Mouse (Mus musculus): ENCODE results near the gene Olfr1393. TPM values are rescaled to one million over a fixed set of nuclear protein-coding genes. Genes with fewer than 3 reads are reported as not detected.

Olfr1393 gene
- total RNA-seq (2017): 2.0 TPM in 1 of 3 replicates, not detected in the others

DNA sequence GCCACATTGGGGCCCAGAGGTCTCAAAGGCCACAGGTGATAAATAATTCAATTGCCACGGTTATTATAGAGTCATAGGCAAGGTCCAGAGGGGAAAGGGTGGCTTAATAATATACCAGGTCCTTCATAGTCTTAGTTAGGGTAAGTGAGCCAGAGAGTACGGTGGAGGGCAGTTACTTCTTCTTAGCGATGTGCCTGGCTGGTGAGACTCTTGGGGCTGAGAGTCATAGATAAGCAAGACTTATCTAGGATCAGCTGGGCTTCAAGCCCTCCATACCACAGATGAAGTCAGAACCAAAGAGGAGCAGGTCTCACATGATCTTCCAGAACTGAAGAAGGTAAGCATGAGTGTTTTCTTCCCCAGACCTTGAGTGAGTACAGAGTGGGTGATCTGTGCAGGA, at the start of gene Olfr1393:
Olfr1393 (plus strand) TSS at position 83 of the 400 bp plus-strand sequence.
- ATAC-seq (replicated peaks; ENCODE audit: insufficient number of reproducible peaks, low FRiP score, low TSS enrichment, poor library complexity, severe bottlenecking): no peak

DNA sequence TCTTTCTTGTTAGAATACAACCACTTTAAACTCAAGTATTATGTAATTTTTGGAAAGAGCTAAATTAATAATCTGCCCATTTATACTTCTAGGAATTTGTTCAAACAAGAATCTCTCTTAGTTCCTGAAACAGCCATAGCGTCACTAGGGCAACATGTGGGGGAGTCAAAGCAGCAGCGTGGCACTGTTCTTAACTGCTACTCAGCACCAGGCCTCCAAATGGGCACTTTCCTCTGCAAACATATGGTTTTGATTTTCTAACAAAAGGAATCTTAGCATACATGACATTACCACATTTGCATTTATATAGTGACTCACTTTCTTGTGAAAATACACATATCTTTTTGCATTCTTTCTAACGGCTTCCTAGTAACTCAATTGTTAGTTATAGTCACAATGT, 45.3 kb upstream of the Olfr1393 start:
- no peak for ATAC-seq (replicated peaks; ENCODE audit: insufficient number of reproducible peaks, low FRiP score, low TSS enrichment, poor library complexity, severe bottlenecking)

DNA sequence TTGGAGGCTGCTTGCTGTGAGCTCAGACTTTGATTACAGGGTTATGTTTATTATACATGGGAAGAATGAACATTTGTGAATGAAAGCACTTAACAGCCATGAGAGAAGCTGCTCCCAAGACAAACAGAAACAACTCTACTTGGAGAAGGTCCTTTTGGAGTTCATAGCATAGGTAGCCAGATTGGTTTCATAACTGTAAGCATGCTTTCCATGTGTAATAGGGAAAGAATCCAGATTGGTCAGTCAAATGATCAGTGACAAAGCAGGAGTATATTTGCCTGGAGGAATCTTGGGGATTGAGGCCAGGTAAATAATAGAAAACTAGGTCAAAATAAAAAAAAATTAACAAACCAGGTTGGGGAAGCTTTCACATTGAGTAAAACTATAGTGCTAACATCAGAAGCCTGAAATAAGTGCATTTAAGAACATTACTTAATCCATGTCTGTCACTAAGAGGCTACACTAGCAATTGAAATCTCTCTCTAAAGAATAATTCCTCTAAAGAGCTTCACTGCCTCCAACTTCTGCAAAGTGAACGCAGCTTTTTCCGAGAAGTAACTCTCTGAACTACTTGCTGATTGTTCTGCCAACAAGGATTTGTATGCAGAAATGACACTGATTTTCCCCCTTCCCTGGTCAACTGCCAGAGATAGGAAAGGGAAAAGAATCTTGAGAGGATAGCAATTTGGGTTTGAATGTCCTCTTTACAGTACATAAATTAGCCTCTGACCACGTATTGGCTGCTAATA, 42.5 kb upstream of the Olfr1393 start:
- ATAC-seq (replicated peaks; ENCODE audit: insufficient number of reproducible peaks, low FRiP score, low TSS enrichment, poor library complexity, severe bottlenecking): no peak

DNA sequence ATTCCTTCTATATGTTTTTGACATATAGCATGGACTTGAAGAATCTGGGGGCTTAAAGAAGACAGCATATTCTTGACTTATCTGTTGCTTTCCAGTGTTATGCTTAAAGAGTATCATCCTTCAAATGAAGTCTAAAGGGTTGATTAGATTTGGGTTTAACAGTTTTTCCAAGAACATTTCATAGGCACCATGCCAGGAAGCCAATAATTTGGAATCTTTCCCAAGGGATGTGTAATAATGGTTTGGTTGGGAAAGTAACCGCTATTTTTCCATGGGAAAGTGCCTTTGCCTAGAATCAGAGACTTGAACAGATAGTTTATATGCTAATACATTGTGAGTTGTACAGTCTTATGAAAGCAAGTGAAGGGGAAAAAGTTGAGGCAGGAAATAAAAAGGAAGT, 41.2 kb upstream of the Olfr1393 start:
- ATAC-seq (replicated peaks; ENCODE audit: insufficient number of reproducible peaks, low FRiP score, low TSS enrichment, poor library complexity, severe bottlenecking): no peak

DNA sequence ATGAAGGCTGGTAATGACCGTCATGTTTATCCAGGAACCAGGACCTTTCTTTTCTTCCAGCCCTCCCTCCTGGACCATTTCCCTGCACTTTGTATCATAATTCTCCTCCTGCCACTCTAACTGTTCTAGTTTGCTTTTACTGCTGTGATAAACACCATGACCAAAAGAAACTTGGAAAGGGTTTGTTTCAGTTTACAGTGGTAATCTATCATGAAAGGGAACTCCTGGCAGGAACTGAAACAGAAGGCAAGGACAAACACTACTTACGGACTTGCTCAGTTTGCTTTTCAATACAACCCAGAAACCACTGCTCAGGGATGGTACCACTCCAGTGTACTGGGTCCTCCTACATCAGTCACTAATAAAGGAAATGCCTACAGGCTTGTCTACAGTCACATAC, 40.6 kb upstream of the Olfr1393 start:
- ATAC-seq (replicated peaks; ENCODE audit: insufficient number of reproducible peaks, low FRiP score, low TSS enrichment, poor library complexity, severe bottlenecking): peak; percentile 66; the same call in 1 of the 2 replicates

DNA sequence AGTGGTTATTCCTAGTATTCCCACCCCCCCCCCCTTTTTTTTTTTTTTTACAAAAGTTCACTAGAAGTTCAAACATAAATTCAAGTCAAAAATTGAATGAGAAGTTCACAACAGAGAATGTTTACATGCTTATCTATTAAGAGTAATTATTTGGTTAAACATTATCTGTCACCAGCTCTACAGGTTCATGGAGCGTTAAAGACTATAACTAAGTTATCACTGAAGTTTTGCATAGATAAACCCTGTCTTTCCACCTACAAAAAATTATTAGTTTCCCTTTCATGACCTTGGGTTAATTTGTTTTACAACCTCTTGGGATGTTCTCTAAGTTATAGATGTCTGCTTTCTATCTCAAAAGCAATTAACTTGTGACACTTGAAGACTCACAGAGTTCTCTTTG, 37.8 kb upstream of the Olfr1393 start:
- ATAC-seq (replicated peaks; ENCODE audit: insufficient number of reproducible peaks, low FRiP score, low TSS enrichment, poor library complexity, severe bottlenecking): no peak

DNA sequence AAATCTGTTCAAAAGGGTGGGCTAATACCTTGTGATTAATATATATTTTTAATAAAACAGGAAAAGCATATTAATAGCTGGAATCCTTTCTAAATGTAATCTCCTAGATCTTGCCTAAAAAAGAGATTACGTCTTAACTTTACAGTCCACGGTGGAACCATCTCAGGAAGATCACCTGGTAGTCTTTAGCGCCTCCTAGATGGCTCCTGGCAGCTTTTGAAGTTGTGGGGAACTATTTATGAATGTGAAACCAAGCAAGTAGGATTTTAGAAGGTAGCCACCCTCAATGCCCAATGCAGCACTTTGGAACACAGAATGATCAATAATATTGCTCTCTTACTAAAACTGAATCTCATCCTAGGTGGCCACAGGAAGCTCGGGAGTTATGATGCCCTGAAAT, 37.2 kb upstream of the Olfr1393 start:
- no peak for ATAC-seq (replicated peaks; ENCODE audit: insufficient number of reproducible peaks, low FRiP score, low TSS enrichment, poor library complexity, severe bottlenecking)

DNA sequence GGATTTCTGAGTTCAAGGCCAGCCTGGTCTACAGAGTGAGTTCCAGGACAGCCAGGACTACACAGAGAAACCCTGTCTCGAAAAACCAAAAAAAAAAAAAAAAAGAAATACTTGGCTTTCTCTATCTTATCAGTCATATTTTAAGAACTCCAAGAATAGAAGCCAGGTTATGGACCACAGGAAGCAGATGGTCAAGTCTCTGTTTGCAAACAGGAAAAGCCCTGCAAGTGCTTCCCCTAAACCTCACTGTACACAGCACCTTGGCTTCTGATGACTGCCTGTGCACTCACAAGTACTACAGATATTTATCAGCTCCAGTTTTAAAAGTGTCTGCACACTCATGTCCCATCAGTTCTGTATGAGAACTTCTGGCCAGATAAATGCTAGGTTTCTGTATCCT, 36.6 kb upstream of the Olfr1393 start:
- ATAC-seq (replicated peaks; ENCODE audit: insufficient number of reproducible peaks, low FRiP score, low TSS enrichment, poor library complexity, severe bottlenecking): no peak

DNA sequence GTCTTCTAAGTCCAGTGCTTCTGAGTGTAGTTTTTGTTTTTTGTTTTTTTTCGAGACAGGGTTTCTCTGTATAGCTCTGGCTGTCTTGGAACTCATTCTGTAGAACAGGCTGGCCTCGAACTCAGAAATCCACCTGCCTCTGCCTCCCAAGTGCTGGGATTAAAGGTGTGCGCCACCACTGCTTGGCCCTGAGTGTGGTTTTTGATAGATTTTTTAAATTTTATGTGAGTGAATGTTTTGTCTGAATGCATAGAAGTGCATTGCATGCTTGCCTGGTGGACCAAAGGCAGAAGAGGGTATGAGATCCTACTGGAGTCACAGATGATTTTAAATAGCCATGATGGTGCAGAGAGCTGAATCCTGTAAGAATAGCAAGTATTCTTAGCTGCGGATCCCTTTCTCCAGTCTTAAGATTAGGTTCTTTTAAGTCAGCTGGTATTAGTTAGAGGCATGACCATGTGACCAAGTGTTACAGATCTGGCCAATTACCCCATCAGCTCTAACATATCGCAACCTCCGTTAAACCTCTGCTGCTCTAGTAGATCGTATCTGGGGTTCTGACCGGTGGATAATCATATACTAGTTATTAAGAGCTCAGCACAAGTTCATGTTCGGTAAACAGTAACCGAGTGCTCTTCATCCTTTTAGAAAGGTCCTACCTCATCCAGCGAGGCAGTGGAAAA, 35.0 kb upstream of the Olfr1393 start:
- peak; percentile 25; the same call in 1 of the 2 replicates for ATAC-seq (replicated peaks; ENCODE audit: insufficient number of reproducible peaks, low FRiP score, low TSS enrichment, poor library complexity, severe bottlenecking)

DNA sequence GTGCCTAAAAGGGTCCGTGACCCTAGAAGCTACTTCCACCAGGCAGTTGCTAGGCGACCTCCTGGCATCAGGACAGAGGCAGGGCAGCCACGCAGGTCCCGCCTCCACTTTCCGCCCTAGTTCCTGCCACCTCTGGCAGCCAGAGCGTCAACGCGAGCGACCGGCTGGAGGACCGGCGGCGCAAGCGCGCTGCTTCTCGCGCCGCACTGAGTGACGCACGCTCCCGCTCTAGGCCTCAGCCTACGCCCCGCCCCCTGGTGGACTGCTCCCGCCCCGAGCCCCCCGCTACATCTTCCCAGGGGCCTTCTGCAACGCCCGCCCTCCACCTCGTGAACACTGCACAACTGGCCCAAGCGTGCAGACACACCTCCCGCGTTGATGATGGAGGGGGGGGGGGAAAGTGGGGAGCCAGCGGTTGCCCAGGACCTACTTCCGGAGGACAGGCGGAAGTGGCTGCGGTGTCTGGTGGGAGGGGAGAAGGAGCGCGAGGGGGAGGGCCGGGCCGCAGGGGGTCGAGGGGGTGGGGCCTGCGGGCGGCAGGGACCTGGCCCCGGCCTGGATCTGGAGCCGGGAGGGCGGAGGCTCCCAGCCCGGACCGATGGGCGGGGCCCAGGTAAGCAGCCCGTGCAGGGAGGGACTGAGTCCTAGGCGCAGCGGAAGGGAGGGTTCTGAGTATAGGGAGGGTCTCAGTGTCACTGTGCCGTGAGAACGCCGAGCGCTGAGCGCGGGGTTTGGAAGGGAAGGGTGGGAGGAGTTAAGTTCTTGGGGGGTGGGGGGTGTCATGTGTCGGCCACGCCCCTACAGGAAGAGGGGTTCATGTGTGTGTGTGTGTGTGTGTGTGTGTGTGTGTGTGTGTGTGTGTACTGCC, 34.1 kb upstream of the Olfr1393 start, which contains the start of gene Mgat1:
Mgat1 (plus strand) TSS at position 465 of the 868 bp plus-strand sequence.
- peak; percentile 87 for ATAC-seq (replicated peaks; ENCODE audit: insufficient number of reproducible peaks, low FRiP score, low TSS enrichment, poor library complexity, severe bottlenecking)

DNA sequence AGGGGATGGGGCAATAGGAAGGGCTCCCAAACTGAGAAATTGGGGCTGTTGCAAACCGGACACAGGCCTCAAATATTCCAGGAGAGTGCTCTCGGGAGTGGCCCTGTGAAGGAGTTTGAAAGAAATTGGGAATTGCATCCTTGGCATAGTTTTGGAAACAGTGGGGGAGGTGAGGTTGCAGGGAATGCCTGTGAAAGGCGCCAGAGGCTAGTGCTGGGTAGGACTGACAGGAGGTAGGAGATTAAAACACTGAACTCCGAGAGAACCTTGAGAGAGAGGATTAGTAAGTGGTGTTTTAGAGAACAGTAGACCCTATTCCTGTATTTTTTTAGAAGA, 33.5 kb upstream of the Olfr1393 start:
- no peak for ATAC-seq (replicated peaks; ENCODE audit: insufficient number of reproducible peaks, low FRiP score, low TSS enrichment, poor library complexity, severe bottlenecking)

DNA sequence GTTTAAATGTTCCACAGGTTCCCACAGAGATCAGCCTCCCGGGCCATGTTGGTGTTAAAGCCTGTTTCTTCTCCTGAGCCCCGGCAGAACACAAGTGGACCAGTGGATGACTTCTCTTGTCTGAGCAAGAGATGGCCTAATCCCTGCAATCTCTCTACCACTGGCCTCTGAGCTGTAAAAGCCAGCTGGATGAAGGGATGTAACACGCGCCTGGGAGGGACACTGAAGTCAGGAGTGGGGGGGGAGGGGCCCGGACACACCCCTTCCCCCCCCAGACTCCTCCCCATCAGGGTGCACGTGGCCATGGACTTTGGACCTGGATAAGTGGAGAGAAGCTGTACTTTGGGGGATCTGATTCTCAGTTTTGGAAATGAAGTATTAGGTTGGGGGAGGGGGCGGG, 32.9 kb upstream of the Olfr1393 start:
- no peak for ATAC-seq (replicated peaks; ENCODE audit: insufficient number of reproducible peaks, low FRiP score, low TSS enrichment, poor library complexity, severe bottlenecking)

DNA sequence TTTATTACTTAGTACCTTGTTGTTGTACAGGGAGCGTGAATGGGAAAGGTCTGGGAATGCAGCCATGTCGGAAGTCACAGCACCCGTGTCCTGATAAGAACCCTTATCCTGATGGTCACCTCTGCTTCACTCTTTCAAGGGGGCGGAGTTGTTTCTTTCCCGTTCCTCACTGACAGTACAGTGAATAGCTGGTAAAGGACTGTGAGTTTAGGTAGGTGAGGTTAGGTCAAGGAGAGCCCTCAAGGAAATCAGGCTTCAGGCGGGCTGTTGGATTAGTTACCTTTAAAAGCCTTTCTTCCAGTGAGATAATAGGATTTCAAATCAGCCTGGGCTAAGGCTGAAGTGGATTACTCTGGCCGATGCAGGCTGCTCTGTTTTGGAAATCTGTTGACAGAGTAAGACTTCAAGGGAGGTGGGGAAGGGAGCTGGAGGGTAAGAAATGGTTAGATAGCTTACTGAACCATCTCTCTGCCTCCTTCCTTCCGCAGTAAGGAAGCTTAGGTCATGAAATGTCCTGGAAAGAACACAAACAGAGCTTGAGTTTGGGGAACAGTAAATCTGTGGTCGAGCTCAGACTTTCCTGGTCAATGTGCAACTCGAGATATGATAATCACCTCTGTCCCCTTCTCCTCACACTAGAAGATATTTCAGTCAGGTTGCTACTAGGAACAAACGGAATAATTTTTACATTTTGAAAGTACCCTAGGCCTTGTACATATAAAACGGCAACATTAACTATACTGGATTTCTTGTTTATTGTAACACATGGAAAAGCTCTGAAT, 32.3 kb upstream of the Olfr1393 start:
- no peak for ATAC-seq (replicated peaks; ENCODE audit: insufficient number of reproducible peaks, low FRiP score, low TSS enrichment, poor library complexity, severe bottlenecking)

DNA sequence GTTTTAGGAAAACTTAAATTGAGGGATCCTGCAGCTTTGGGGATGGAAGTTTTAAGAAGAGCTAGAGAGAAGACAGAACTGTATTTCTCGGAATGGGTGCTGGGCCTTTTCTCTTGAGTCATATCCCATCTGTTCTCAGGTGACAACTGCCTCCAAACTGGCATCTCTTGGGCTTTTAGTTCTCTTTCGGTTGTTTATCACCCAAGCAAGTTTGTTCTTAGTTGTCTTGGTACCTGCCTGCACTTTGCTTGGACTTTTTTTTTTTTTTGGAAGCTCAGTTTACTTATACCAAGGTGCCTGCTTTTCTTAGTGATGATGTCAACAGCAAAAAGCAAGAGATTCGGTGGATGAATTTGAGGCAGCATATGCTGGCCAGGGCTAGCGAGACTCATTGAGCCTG, 31.6 kb upstream of the Olfr1393 start:
- ATAC-seq (replicated peaks; ENCODE audit: insufficient number of reproducible peaks, low FRiP score, low TSS enrichment, poor library complexity, severe bottlenecking): no peak

DNA sequence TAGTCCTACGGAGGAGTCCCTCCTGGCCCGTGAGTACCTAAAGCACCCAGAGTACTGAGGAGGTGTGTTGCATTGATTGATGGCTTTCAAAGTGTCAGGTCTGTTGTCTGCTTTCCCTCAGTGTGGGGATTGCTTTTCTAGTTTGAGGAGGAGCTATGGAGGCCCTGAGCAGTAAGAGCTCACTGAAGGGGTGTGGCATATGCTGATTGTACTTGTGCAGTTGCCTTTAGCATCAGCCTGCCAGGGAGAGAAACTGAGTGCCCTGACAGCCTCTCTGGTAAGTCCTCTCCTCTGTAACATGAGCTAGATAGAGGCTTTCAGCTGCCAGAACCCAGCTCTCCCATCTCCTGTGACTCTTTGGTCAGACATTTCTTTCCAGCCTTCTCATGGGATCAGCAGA, 30.8 kb upstream of the Olfr1393 start:
- no peak for ATAC-seq (replicated peaks; ENCODE audit: insufficient number of reproducible peaks, low FRiP score, low TSS enrichment, poor library complexity, severe bottlenecking)

DNA sequence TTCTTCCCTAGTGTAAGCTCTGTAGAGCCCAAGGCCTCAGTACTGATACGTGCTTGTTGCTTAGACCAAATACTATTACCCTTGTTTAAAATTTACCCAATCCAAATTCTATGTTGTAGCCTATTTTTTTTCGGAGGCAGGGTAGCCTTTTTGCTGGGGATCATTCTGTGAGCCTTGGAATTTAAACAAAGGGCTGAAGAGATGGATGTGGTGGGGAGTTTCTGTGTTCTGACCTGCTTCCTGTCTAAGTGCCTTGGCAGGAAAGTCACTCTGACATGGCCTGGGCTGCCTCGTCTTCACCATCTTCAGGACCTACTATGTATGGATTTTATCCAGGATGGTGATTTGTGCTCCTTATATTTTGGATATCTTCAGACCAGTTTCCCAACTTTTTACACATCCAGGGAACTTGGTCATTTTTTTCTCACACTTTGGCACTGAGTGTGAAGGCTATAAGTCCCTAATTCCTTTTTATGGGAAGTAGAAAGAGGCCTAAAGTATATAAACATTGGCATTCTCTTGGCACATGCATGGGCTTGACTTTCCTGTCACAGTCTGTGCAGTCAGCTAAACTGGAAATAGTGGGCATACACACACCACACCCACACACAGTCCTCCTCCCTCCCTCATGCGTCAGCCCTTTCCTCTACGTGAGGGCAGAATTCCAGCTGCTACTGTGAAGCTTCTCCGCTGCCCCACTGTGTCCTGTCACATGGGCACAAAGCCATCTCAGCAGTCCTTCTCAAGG, 29.7 kb upstream of the Olfr1393 start:
- no peak for ATAC-seq (replicated peaks; ENCODE audit: insufficient number of reproducible peaks, low FRiP score, low TSS enrichment, poor library complexity, severe bottlenecking)

DNA sequence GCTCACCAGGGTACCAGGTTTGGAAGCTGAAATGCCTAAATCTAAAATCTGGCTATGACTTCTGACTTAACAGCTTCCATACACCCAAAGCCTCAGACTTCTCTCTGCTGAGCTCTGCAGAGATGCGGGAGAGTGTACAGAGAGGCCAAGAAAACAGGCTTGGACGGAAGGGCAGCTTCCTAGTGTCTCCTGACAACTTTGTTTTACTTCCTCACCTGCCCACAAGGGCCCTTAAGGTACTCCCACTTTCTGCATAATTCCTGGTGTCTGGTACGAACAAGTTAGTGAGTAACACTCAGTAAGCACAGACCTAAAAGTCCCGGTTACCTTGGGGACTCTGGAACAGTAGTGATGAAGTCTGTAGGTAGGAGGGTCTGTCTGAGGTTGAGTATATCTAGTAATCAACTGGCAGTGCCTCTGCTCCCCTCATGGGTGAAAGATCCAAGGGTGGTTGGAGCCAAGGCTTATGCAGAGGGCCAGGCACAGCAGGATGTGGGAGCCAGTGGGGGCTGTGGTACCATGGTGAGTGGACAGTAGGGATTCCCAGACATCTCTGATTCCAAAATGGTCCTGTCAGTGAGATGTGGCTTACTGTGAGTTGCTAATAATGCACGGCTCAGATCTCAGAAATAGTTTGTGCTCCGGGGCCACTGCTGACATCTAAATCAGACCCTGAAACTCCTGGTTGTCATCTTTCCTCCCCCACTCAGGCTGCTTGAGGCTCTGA, 29.0 kb upstream of the Olfr1393 start:
- ATAC-seq (replicated peaks; ENCODE audit: insufficient number of reproducible peaks, low FRiP score, low TSS enrichment, poor library complexity, severe bottlenecking): no peak

All from monocyte, adult 5-6 weeks (primary cell).